In the genomic region with DNA sequence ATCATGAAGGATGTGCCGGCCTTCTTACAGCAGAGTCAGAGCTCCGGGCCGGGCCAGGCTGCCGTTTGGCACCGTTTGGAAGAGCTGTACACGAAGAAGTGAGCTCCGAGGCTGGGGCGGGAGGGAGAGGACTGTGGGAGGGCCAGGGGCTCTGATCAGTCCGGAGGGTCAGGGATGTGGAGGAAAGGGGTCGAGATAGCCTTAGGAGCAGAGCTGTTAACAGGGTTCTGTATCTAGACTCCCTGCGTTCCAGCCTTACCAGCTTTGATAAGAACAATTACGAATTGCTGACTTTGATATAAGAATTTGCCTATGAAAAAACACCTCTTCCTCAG, we compare ENCODE assay signal across 8 mouse cellular contexts. TPM values are rescaled to one million over a fixed set of nuclear protein-coding genes. Genes with fewer than 3 reads are reported as not detected.
DNase-seq lines count a peak whose midpoint lies in the region; ATAC-seq and TF ChIP-seq lines count a peak whose summit lies in the region.

No protein-coding gene starts in this region.

- no peak for DNase-seq in kidney, postnatal 36 days
- no peak for DNase-seq in hindbrain, embryonic 14.5 days (ENCODE audit: low spot score)
- DNase-seq in midbrain, embryonic 14.5 days = no peak
- DNase-seq in layer of hippocampus, adult 9-10 months (ENCODE audit: low spot score) = no peak
- DNase-seq in urinary bladder, postnatal 25 days (ENCODE audit: low spot score) = no peak
- no peak for DNase-seq in gastrocnemius, adult 18-20 months (ENCODE audit: low spot score)

- 0% methylated on average over 12 of the region's 12 CpGs for WGBS in kidney, embryonic 16.5 days
- under 1% methylated on average over 12 of the region's 12 CpGs for WGBS in hindbrain, embryonic 14.5 days
- under 1% methylated on average over 12 of the region's 12 CpGs for WGBS in midbrain, embryonic 14.5 days

- peak overlapping the region; percentile 74 for H3K4me2 ChIP-seq in kidney, embryonic 16.5 days (replicated peaks; ENCODE audit: low read depth, low read length)
- H3K4me2 ChIP-seq in hindbrain, embryonic 14.5 days (replicated peaks) = peak overlapping the region; percentile 76
- peak overlapping the region; percentile 67 for H3K4me2 ChIP-seq in midbrain, embryonic 14.5 days (ENCODE audit: low read length)

- TF ChIP-seq CTCF in cortical plate, adult 2 months (IDR thresholded peaks at IDR 0.05; ENCODE audit: extremely low read depth, insufficient read depth, low read length) = no peak

- peak; percentile 64 for ATAC-seq in kidney, embryonic 16.5 days (ENCODE audit: low FRiP score, low TSS enrichment)
- peak; percentile 61; the same call in 1 of the 2 replicates for ATAC-seq in hindbrain, embryonic 14.5 days (ENCODE audit: low FRiP score)
- ATAC-seq in midbrain, embryonic 14.5 days (ENCODE audit: low FRiP score, low TSS enrichment) = no peak; the same call in 1 of the 2 replicates

- H3K27ac ChIP-seq in kidney, embryonic 16.5 days (ENCODE audit: low read length) = peak overlapping the region; percentile 94
- no peak overlapping the region for H3K27ac ChIP-seq in cortical plate, adult 2 months (ENCODE audit: insufficient read depth, low read length)
- peak overlapping the region; percentile 90 for H3K27ac ChIP-seq in hindbrain, embryonic 14.5 days
- H3K27ac ChIP-seq in midbrain, embryonic 14.5 days (replicated peaks; ENCODE audit: low read depth, low read length) = peak overlapping the region; percentile 86

- H3K27me3 ChIP-seq in kidney, embryonic 16.5 days (ENCODE audit: insufficient read depth, low read length) = no peaks in the 10 kb centered on the region
- H3K27me3 ChIP-seq in hindbrain, embryonic 14.5 days (ENCODE audit: control insufficient read depth, insufficient read depth, low read length) = no peaks in the 10 kb centered on the region
- H3K27me3 ChIP-seq in midbrain, embryonic 14.5 days (ENCODE audit: control insufficient read depth, insufficient read depth, low read length) = no peaks in the 10 kb centered on the region

- peak overlapping the region; percentile 84 for H3K4me3 ChIP-seq in kidney, embryonic 16.5 days (ENCODE audit: low read length)
- H3K4me3 ChIP-seq in cortical plate, adult 2 months (ENCODE audit: insufficient read depth, low read length) = peak overlapping the region; percentile 68
- H3K4me3 ChIP-seq in hindbrain, embryonic 14.5 days (replicated peaks; ENCODE audit: low read length) = peak overlapping the region; percentile 91
- peak overlapping the region; percentile 81 for H3K4me3 ChIP-seq in midbrain, embryonic 14.5 days (replicated peaks; ENCODE audit: low read depth, low read length)

- H3K9ac ChIP-seq in kidney, embryonic 16.5 days (replicated peaks; ENCODE audit: low read length) = peak overlapping the region; percentile 81
- H3K9ac ChIP-seq in hindbrain, embryonic 14.5 days = peak overlapping the region; percentile 95
- peak overlapping the region; percentile 75 for H3K9ac ChIP-seq in midbrain, embryonic 14.5 days (replicated peaks; ENCODE audit: low read length)

- TF ChIP-seq POLR2A in cortical plate, adult 2 months (IDR thresholded peaks at IDR 0.05; ENCODE audit: extremely low read depth, insufficient read depth, low read length) = no peak

- no peaks in the 10 kb centered on the region for H3K9me3 ChIP-seq in kidney, embryonic 16.5 days (ENCODE audit: low read length)
- H3K9me3 ChIP-seq in hindbrain, embryonic 14.5 days (ENCODE audit: control insufficient read depth, low read length) = no peaks in the 10 kb centered on the region
- no peaks in the 10 kb centered on the region for H3K9me3 ChIP-seq in midbrain, embryonic 14.5 days (ENCODE audit: control insufficient read depth, low read length)

- H3K4me1 ChIP-seq in kidney, embryonic 16.5 days (ENCODE audit: insufficient read depth, low read length) = peaks cover 17% of the 10 kb centered on the region
- H3K4me1 ChIP-seq in cortical plate, adult 2 months (ENCODE audit: control insufficient read depth, insufficient read depth, low read length) = peaks cover 2% of the 10 kb centered on the region; the same call in 1 of the 2 replicates
- peaks cover 12% of the 10 kb centered on the region for H3K4me1 ChIP-seq in hindbrain, embryonic 14.5 days (replicated peaks; ENCODE audit: control insufficient read depth, insufficient read depth, low read length)
- peaks cover 14% of the 10 kb centered on the region for H3K4me1 ChIP-seq in midbrain, embryonic 14.5 days (ENCODE audit: control insufficient read depth, insufficient read depth, low read length)

- peaks cover 12% of the 10 kb centered on the region for H3K36me3 ChIP-seq in kidney, embryonic 16.5 days (ENCODE audit: insufficient read depth, low read length)
- H3K36me3 ChIP-seq in hindbrain, embryonic 14.5 days (replicated peaks; ENCODE audit: control insufficient read depth, insufficient read depth) = peaks cover 25% of the 10 kb centered on the region
- H3K36me3 ChIP-seq in midbrain, embryonic 14.5 days (ENCODE audit: control insufficient read depth, insufficient read depth, low read length) = peaks cover 28% of the 10 kb centered on the region

RNA-seq across cellular contexts. Expression of gene Sirt3, which starts 0.3 kb away (rescaled TPM):
- 41.5 and 42.6 TPM in 2 replicates for polyA plus RNA-seq in kidney, embryonic 16.5 days (2015; fragmentation: Nextera tagmentation; extraction: Ambion mirVana)
- polyA plus RNA-seq in cortical plate, adult 2 months (2012; rRNA removed) = 153 and 158 TPM in 2 replicates
- polyA plus RNA-seq in hindbrain, embryonic 14.5 days (2014; fragmentation: Nextera tagmentation; extraction: Ambion mirVana) = 44.4 and 47.5 TPM in 2 replicates
- 33.4 and 40.0 TPM in 2 replicates for polyA plus RNA-seq in midbrain, embryonic 14.5 days (2014; fragmentation: Nextera tagmentation; extraction: Ambion mirVana)
- total RNA-seq in gastrocnemius, adult 18-20 months (2021) = 10 to 100 TPM; 22.5 to 25.5 TPM

RNA-seq across cellular contexts. Expression of gene Psmd13, which starts 0.7 kb away (rescaled TPM):
- 242 and 246 TPM in 2 replicates for polyA plus RNA-seq in kidney, embryonic 16.5 days (2015; fragmentation: Nextera tagmentation; extraction: Ambion mirVana)
- 96.6 and 103 TPM in 2 replicates for polyA plus RNA-seq in cortical plate, adult 2 months (2012; rRNA removed)
- polyA plus RNA-seq in hindbrain, embryonic 14.5 days (2014; fragmentation: Nextera tagmentation; extraction: Ambion mirVana) = 177 and 185 TPM in 2 replicates
- polyA plus RNA-seq in midbrain, embryonic 14.5 days (2014; fragmentation: Nextera tagmentation; extraction: Ambion mirVana) = 186 and 214 TPM in 2 replicates
- total RNA-seq in gastrocnemius, adult 18-20 months (2021) = 10 to 100 TPM; 83.0 to 87.8 TPM

RNA-seq across cellular contexts. Expression of gene Cox8b, which starts 17.8 kb away (rescaled TPM):
- polyA plus RNA-seq in kidney, embryonic 16.5 days (2015; fragmentation: Nextera tagmentation; extraction: Ambion mirVana) = 1.4 and 2.6 TPM in 2 replicates
- 1.2 and 1.3 TPM in 2 replicates for polyA plus RNA-seq in cortical plate, adult 2 months (2012; rRNA removed)
- not detected in 2 replicates for polyA plus RNA-seq in hindbrain, embryonic 14.5 days (2014; fragmentation: Nextera tagmentation; extraction: Ambion mirVana)
- not detected in 2 replicates for polyA plus RNA-seq in midbrain, embryonic 14.5 days (2014; fragmentation: Nextera tagmentation; extraction: Ambion mirVana)
- total RNA-seq in gastrocnemius, adult 18-20 months (2021) = 1,000 to 10,000 TPM; 2,037 to 2,233 TPM

RNA-seq across cellular contexts. Expression of gene Bet1l, which starts 25.1 kb away (rescaled TPM):
- 41.7 and 42.1 TPM in 2 replicates for polyA plus RNA-seq in kidney, embryonic 16.5 days (2015; fragmentation: Nextera tagmentation; extraction: Ambion mirVana)
- polyA plus RNA-seq in cortical plate, adult 2 months (2012; rRNA removed) = 34.3 and 38.3 TPM in 2 replicates
- polyA plus RNA-seq in hindbrain, embryonic 14.5 days (2014; fragmentation: Nextera tagmentation; extraction: Ambion mirVana) = 40.1 and 50.5 TPM in 2 replicates
- 42.8 and 54.5 TPM in 2 replicates for polyA plus RNA-seq in midbrain, embryonic 14.5 days (2014; fragmentation: Nextera tagmentation; extraction: Ambion mirVana)
- 1 to 10 TPM; 5.0 to 6.1 TPM for total RNA-seq in gastrocnemius, adult 18-20 months (2021)

RNA-seq across cellular contexts. Expression of gene Ric8a, which starts 25.7 kb away (rescaled TPM):
- polyA plus RNA-seq in kidney, embryonic 16.5 days (2015; fragmentation: Nextera tagmentation; extraction: Ambion mirVana) = 69.7 and 73.6 TPM in 2 replicates
- 79.5 and 89.3 TPM in 2 replicates for polyA plus RNA-seq in cortical plate, adult 2 months (2012; rRNA removed)
- 92.8 and 96.6 TPM in 2 replicates for polyA plus RNA-seq in hindbrain, embryonic 14.5 days (2014; fragmentation: Nextera tagmentation; extraction: Ambion mirVana)
- 98.6 and 99.6 TPM in 2 replicates for polyA plus RNA-seq in midbrain, embryonic 14.5 days (2014; fragmentation: Nextera tagmentation; extraction: Ambion mirVana)
- 10 to 100 TPM; 11.9 to 13.7 TPM for total RNA-seq in gastrocnemius, adult 18-20 months (2021)
